Mouse (Mus musculus) embryonic facial prominence, embryonic 12.5 days (tissue): Measurements from ENCODE around the gene Ccl9. TPM values are rescaled to one million over a fixed set of nuclear protein-coding genes. Genes with fewer than 3 reads are reported as not detected.

Experiments
- ATAC-seq: fragments of 200-750 bp; cut with Nextera tagmentation; 2 replicates; pipeline ENCODE4 v1.8.0; 2017; ENCODE audit not compliant: insufficient number of reproducible peaks, insufficient read depth, low FRiP score, low TSS enrichment
- H3K27ac ChIP-seq: fragments of 300-500 bp; sonication (generic); 2 replicates; pipeline ENCODE4 v1.5.1; 2016; ENCODE audit warnings: mild to moderate bottlenecking
- H3K27me3 ChIP-seq: fragments of 300-500 bp; sonication (generic); 2 replicates; pipeline ENCODE4 v1.6.1; 2016; ENCODE audit warnings: mild to moderate bottlenecking, moderate library complexity
- H3K36me3 ChIP-seq: fragments of 300-500 bp; sonication (generic); 2 replicates; pipeline ENCODE4 v1.6.1; 2016; ENCODE audit warnings: mild to moderate bottlenecking
- H3K4me1 ChIP-seq: fragments of 300-500 bp; sonication (generic); 2 replicates; pipeline ENCODE4 v1.6.1; 2016
- H3K4me2 ChIP-seq: fragments of 300-500 bp; sonication (generic); replicated peaks from 2 replicates; pipeline ENCODE4 v1.6.1; 2016; ENCODE audit warnings: mild to moderate bottlenecking, moderate library complexity
- H3K4me3 ChIP-seq: fragments of 300-500 bp; sonication (generic); 2 replicates; pipeline ENCODE4 v1.5.1; 2016; ENCODE audit warnings: mild to moderate bottlenecking
- H3K9ac ChIP-seq: fragments of 300-500 bp; sonication (generic); 2 replicates; pipeline ENCODE4 v1.6.1; 2016; ENCODE audit warnings: mild to moderate bottlenecking, moderate library complexity
- H3K9me3 ChIP-seq: fragments of 300-500 bp; sonication (generic); 2 replicates; pipeline ENCODE4 v1.6.1; 2016; ENCODE audit warnings: mild to moderate bottlenecking, moderate library complexity
- WGBS: fragments of 180-500 bp; shearing (Covaris S2); methylation state at CpG from one replicate; pipeline ENCODE4 v1.1.7; 2016; 5-methylcytosine and 5-hydroxymethylcytosine counted together
- polyA plus RNA-seq: library from polyadenylated mRNA; unstranded; fragments of >200 nt; fragmentation: Nextera tagmentation; extraction: Ambion mirVana; gene quantifications from 2 replicates; pipeline ENCODE4 v1.2.1, GENCODE M21; 2016

Gene Ccl9
- polyA plus RNA-seq, 1 experiment from 2014 or later = 1.3 TPM

DNA sequence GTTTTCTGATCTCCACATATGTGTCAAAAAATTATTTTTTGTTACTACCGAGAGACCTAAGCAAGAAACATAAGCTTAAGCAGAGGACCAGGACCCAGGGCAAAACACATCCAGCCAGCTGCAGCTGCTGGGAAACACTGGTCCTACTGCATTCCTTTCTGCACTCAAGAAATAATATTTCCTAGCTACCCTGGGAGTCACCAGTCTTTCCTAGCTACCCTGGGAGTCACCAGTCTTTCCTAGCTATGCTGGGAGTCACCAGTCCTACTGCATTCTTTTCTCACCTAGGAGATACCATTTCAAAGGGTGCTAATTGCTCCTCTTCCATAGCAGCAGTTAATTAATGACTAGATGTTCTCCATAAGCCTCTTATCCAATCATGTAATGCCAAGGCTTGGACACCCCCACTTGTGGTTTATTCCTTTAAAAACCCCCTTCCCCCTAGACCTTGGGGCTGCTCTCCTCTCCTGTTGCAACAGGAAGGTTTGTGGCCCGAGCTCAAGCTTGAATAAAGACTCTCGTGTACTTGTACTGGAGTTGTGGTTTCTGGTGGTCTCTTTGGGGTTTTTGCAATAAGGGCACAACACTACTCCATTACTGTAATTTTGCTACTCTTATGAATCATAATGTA is 19.9 kb upstream of the Ccl9 start:
- Histone ChIP-seq H3K4me2 (no peak overlapping the region), H3K9ac (no peak overlapping the region), H3K27ac (no peak overlapping the region), H3K4me1 (no peaks in the 10 kb centered on the region), H3K9me3 (no peaks in the 10 kb centered on the region), H3K36me3 (no peaks in the 10 kb centered on the region), H3K4me3 (no peak overlapping the region), H3K27me3 (no peaks in the 10 kb centered on the region)
- WGBS = 74% methylated on average over 3 of the region's 3 CpGs
- ATAC-seq = no peak

DNA sequence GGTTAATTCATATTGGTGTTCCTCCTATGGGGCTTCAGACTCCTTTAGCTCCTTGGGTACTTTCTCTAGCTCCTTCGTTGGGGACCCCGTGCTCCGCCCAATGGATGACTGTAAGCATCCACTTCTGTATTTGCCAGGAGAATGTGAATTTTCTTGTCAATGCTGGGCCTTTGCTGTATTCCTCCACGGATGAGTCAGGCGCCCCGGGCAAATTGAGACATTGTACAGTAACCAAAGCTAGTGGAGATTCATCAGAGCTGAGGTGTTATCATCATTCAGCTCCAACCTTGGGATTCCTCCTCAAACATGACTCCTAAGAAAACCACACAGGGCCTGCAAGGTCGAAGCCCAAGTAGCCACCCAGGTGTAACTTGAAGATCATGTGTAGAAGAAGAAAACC is 19.4 kb upstream of the Ccl9 start:
- Histone ChIP-seq H3K4me2 (no peak overlapping the region), H3K27ac (0 out of 2 replicates have a peak overlapping the region, but pooled peaks have one; percentile 26), H3K4me3 (no peak overlapping the region), H3K4me1 (no peaks in the 10 kb centered on the region), H3K9ac (no peak overlapping the region), H3K9me3 (no peaks in the 10 kb centered on the region), H3K36me3 (no peaks in the 10 kb centered on the region), H3K27me3 (no peaks in the 10 kb centered on the region)
- WGBS = 85% methylated on average over 7 of the region's 7 CpGs
- ATAC-seq = no peak

DNA sequence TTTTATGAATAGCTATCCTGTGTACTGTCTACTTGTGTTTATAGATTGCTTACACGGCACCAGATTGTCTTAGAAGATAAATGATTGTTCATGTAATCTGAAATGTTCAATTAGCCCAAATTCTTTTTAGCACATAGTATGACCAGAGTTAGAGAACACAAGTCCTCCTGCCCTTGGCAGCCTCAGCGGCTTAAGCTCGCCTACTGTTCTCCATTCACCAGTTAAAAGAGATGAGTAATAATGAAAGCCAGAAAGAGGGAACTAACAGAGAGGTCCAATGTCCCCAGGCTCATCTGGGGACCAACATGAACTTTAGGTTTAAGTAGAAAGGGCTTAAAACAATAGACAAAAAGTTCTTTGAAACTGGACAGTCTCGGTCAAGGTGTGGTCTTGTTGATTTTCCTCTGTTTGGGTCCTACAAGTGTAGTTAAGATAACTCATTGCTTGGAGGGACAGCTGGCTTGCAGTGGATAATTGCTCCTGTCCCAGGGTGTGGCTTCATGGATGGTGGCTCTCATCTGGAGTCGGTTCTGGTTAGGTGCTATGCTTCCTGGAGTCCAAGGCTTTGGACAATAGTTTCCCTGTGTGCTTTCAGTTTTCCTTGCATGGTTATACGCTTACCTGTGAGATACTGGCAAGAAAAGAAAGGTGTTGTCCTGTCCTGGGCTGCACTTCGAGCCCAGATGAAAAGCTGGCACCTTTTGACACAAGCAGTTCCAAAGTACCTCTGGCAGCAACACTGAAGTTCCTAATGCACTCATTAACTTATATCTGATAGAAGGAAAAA is 17.4 kb upstream of the Ccl9 start:
- Histone ChIP-seq H3K9ac (no peak overlapping the region), H3K27me3 (no peaks in the 10 kb centered on the region), H3K4me2 (no peak overlapping the region), H3K4me3 (no peak overlapping the region), H3K9me3 (no peaks in the 10 kb centered on the region), H3K36me3 (no peaks in the 10 kb centered on the region), H3K27ac (no peak overlapping the region), H3K4me1 (no peaks in the 10 kb centered on the region)
- ATAC-seq = no peak
- 73% methylated on average over 7 of the region's 7 CpGs for WGBS

DNA sequence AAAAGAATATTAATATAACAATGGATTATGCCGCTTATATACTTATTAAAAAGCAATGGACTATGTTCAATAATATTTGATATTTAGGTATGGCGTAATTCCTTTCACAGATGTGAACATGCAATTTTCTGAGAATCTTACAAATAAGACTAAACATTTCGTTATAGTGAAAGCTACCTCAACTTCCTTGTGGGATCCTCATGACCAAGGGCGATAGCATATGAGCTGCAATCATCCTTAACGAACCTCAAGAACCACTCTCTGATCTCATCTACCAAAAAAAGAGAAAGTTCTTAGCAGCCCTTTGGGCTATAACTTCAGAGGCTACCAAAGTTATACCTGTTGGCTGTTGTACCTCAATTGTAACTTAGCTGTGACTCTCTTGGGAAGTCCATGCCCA is 15.0 kb upstream of the Ccl9 start:
- Histone ChIP-seq H3K9ac (no peak overlapping the region), H3K27me3 (no peaks in the 10 kb centered on the region), H3K27ac (no peak overlapping the region), H3K9me3 (no peaks in the 10 kb centered on the region), H3K4me1 (no peaks in the 10 kb centered on the region), H3K4me3 (no peak overlapping the region), H3K4me2 (no peak overlapping the region), H3K36me3 (no peaks in the 10 kb centered on the region)
- 88% methylated on average over 5 of the region's 5 CpGs for WGBS
- no peak for ATAC-seq

DNA sequence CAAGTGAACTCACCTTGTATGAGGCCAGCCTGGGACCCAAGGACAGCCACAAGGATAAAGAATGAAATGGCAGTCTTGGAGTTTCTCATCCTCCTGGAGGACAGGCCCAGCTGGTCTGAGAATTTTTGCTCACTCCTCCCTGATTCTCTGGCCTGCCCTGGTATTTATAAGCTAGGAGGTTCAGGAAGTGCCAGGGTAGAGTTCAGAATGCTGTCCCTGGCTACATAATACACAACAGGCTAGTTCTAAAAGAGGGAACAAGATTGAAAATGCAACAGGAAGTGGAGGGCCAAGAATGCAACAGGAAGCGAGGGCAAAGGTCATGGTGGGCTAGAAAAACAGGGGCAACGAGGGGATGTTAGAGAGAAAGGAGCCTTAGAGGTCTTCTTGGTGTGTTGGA is 14.4 kb upstream of the Ccl9 start, which contains the start of gene Ccl6:
Ccl6 (minus strand) TSS at position 235 of the 400 bp plus-strand sequence.
- no peaks in the 10 kb centered on the region for H3K9me3 ChIP-seq
- ATAC-seq = no peak
- H3K27ac ChIP-seq = no peak within 1 kb of the TSS
- H3K4me2 ChIP-seq = no peak within 1 kb of the TSS
- H3K36me3 ChIP-seq = no peaks in the 10 kb centered on the region
- H3K4me3 ChIP-seq = no peak within 1 kb of the TSS
- H3K9ac ChIP-seq = no peak within 1 kb of the TSS
- WGBS = 29% methylated on average over 2 of the region's 2 CpGs
- H3K4me1 ChIP-seq = no peaks in the 10 kb centered on the region
- H3K27me3 ChIP-seq = no peaks in the 10 kb centered on the region

DNA sequence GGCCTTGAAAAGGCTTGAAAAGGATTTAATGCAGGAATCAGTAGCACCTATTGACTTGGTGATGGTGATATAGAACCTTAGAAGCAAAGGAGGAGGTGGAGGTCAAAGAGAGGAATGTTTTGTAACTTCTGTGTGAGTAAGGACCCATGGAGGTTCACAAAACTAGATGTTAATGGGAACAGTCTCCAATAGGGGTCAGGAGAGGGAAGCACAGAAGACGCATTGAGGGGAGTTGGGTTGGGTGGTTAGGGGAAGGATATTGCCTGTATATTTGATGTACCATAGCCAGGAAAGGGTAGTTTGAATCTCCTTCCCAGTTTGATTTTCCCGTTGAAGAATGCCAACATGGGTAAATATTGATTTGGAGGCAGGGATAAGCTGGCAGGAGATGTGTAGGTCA is 5.8 kb upstream of the Ccl9 start:
- no peaks in the 10 kb centered on the region for H3K27me3 ChIP-seq
- 86% methylated on average over 2 of the region's 2 CpGs for WGBS
- no peak overlapping the region for H3K9ac ChIP-seq
- no peaks in the 10 kb centered on the region for H3K9me3 ChIP-seq
- no peak for ATAC-seq
- H3K27ac ChIP-seq = no peak overlapping the region
- no peaks in the 10 kb centered on the region for H3K36me3 ChIP-seq
- no peak overlapping the region for H3K4me3 ChIP-seq
- H3K4me2 ChIP-seq = no peak overlapping the region
- H3K4me1 ChIP-seq = no peaks in the 10 kb centered on the region

DNA sequence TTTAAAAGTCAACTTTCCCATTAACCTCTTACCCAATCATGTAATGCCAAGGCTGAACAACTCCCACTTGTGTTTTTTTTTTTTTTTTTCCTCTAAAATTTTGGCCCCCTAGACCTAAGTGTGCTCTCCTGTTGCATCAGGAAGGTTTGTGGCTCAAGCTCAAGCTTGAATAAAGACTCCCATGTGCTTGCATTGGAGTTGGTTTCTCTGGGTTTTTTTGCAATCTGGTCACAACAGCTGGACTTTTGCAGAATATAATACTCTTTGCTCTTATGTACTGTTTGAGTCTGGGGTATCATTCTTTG is 5.0 kb upstream of the Ccl9 start:
- ATAC-seq = no peak
- Histone ChIP-seq H3K9me3 (no peaks in the 10 kb centered on the region), H3K36me3 (no peaks in the 10 kb centered on the region), H3K4me3 (no peak overlapping the region), H3K9ac (no peak overlapping the region), H3K27ac (no peak overlapping the region), H3K4me1 (no peaks in the 10 kb centered on the region), H3K4me2 (no peak overlapping the region), H3K27me3 (no peaks in the 10 kb centered on the region)

DNA sequence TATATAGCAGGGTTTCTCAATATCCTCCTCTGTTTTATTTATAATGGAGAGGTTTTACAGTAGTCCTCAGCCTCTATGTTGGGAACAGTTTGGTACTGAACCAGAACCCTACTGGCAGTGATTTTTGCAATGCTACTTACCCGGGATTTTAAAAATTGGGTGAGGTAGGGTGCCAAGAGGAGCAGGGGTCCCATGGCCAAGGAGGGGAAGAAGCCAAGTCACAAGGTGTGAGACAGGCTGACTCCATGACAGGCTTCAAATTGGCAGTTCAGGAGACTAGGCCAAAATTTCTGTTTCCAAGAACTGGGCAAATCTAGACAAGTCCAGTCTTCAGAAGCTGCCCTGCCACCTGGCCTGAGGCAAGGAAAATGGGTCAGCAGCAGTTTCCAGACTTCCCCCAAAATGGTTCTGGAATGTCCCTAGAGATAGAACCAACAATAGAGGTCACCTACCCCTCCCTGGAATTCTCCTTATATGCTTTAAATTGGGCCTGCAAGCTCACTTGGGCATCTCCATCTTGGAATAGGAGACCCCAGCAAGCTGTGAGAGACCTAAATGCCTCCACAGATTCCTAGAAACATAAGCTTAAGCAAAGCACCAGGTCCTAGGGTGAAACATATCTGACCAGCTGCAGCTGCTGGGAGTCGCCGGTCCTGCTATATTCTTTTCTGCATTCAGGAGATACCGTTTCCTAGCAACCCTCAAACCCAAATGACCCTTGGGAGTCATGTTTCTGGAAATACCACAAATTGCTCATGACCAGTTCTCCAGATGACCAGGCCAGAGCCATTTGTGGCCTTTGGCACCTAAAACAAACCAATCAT is 4.4 kb upstream of the Ccl9 start:
- Histone ChIP-seq H3K27me3 (no peaks in the 10 kb centered on the region), H3K27ac (no peak overlapping the region), H3K4me3 (no peak overlapping the region), H3K4me1 (no peaks in the 10 kb centered on the region), H3K9ac (no peak overlapping the region), H3K9me3 (no peaks in the 10 kb centered on the region), H3K4me2 (no peak overlapping the region), H3K36me3 (no peaks in the 10 kb centered on the region)
- 62% methylated on average over 4 of the region's 4 CpGs for WGBS
- ATAC-seq = no peak

DNA sequence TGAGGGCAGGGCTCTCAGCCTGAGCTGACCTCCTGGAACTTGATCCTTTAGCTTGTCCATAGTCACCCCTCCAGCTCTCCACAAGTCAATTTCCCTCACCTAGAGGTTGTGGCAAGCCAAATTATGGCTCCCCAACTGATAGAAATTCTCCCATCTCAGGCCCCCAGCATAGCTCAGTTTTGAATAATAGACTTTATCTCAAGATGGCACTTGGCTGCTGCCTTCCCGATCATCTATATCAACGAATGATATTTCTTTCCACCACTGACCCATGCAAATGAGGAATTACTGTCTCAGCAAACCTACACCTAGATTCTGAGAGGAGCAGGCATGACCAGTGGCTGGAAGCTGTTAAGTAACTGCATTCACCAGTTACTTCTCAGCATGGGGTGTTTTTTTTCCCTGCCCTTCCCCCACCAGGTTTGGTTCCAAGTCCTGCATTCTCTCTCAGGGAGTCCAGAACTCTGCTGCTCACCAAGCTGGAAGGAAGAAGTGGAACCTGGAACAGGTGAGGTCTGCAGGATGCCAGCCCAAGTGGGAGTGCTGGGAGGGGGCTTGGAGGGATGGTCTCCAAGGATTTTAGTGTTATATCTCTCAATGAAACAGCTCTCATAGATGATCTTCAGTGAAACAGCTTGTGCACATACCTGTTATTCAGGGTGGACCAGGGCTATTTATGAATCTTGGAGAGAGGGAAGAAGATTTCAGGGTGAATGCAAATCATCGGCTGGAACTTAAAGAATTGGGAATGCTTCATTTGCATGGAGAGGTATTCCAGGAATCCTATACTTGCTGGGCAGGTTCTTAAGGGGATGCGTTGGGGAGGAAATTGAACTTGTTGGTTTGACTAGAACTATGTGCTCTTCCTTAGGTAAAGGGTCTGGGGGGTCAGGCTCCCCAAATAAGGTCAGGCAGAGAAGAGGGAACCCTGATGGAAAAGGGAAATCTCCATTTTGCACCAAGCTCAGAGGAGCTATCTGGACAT is 3.5 kb upstream of the Ccl9 start:
- Histone ChIP-seq H3K9ac (no peak overlapping the region), H3K36me3 (no peaks in the 10 kb centered on the region), H3K4me3 (no peak overlapping the region), H3K9me3 (no peaks in the 10 kb centered on the region), H3K27me3 (no peaks in the 10 kb centered on the region), H3K27ac (no peak overlapping the region), H3K4me1 (no peaks in the 10 kb centered on the region), H3K4me2 (no peak overlapping the region)
- WGBS = 75% methylated on average over 4 of the region's 4 CpGs
- no peak for ATAC-seq

DNA sequence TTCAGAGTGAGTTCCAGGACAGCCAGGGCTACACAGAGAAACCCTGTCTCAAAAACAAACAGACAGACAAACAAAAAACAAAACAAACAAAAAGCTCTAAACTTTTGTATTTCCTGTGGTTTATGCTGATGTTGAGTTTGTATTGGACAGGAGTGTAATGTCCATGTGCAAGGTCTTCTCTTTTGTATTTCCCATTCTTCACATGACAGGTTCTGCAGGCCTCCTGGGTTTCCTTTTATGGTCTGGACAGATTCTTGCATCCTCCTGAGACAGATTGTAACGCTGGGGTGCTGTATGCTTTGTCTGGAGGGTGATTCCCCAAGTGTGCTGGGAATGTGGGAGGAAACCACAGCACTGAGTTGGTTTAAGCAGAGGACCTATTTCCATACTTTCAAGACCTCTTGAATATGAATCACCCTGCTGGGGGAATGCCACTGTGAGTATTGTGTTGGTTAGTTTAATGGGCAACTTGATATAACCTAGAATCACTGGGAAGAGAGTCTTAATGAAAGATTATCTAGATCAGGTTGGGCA is 2.3 kb upstream of the Ccl9 start:
- no peak overlapping the region for H3K9ac ChIP-seq
- no peaks in the 10 kb centered on the region for H3K9me3 ChIP-seq
- H3K4me3 ChIP-seq = no peak overlapping the region
- H3K27me3 ChIP-seq = no peaks in the 10 kb centered on the region
- 72% methylated on average over 1 of the region's 1 CpGs for WGBS
- no peaks in the 10 kb centered on the region for H3K4me1 ChIP-seq
- no peak overlapping the region for H3K27ac ChIP-seq
- H3K36me3 ChIP-seq = no peaks in the 10 kb centered on the region
- ATAC-seq = no peak
- H3K4me2 ChIP-seq = no peak overlapping the region

DNA sequence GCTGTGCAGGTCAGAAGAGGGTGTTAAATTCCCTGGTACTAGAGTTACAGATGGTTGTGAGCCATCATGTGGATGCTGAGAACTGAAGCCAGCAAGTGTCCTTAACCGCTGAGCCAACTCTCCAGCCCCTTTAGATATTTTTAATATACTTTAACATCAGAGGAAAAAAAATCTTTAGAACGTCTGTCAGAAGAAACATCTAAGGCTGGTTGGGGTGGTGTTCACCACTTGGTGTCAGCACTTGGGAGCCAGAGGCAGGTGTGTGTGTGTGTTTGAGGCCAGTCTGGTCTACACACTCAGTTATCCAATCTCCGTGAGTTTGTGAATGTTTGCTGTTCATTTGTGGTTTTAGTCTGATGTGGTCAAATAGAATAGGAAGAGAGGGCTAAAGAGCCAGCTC is 563 bp upstream of the Ccl9 start:
- no peaks in the 10 kb centered on the region for H3K36me3 ChIP-seq
- no peaks in the 10 kb centered on the region for H3K9me3 ChIP-seq
- H3K9ac ChIP-seq = no peak overlapping the region
- no peak overlapping the region for H3K4me3 ChIP-seq
- no peak overlapping the region for H3K27ac ChIP-seq
- WGBS = 75% methylated on average over 3 of the region's 3 CpGs
- H3K4me2 ChIP-seq = no peak overlapping the region
- no peaks in the 10 kb centered on the region for H3K4me1 ChIP-seq
- no peak for ATAC-seq
- H3K27me3 ChIP-seq = no peaks in the 10 kb centered on the region
